Mouse (Mus musculus) lung, embryonic 15.5 days (tissue): ENCODE results near the gene Dock8. TPM values are rescaled to one million over a fixed set of nuclear protein-coding genes. Genes with fewer than 3 reads are reported as not detected.

Experiments used
- ATAC-seq: fragments of 200-750 bp; cut with Nextera tagmentation; 2 replicates; pipeline ENCODE4 v1.8.0; 2017; ENCODE audit warnings: moderate number of reproducible peaks, borderline replicate concordance; ENCODE audit not compliant: low FRiP score, low TSS enrichment; ENCODE audit errors: extremely low read depth
- H3K27ac ChIP-seq: fragments of 300-500 bp; sonication (generic); 2 replicates; pipeline ENCODE4 v1.5.1; 2015; ENCODE audit warnings: moderate library complexity, mild to moderate bottlenecking, inconsistent platforms
- H3K27me3 ChIP-seq: fragments of 300-500 bp; sonication (generic); 2 replicates; pipeline ENCODE4 v1.6.1; 2015; ENCODE audit warnings: inconsistent platforms
- H3K36me3 ChIP-seq: fragments of 300-500 bp; sonication (generic); 2 replicates; pipeline ENCODE4 v1.6.1; 2015; ENCODE audit warnings: inconsistent platforms
- H3K4me1 ChIP-seq: fragments of 300-500 bp; sonication (generic); 2 replicates; pipeline ENCODE4 v1.6.1; 2015; ENCODE audit warnings: inconsistent platforms
- H3K4me2 ChIP-seq: fragments of 300-500 bp; sonication (generic); 2 replicates; pipeline ENCODE4 v1.6.1; 2015; ENCODE audit warnings: inconsistent platforms, mild to moderate bottlenecking, moderate library complexity
- H3K4me3 ChIP-seq: fragments of 300-500 bp; sonication (generic); 2 replicates; pipeline ENCODE4 v1.5.1; 2015; ENCODE audit warnings: mild to moderate bottlenecking, inconsistent platforms
- H3K9ac ChIP-seq: fragments of 300-500 bp; sonication (generic); 2 replicates; pipeline ENCODE4 v1.6.1; 2015; ENCODE audit warnings: inconsistent platforms
- H3K9me3 ChIP-seq: fragments of 300-500 bp; sonication (generic); 2 replicates; pipeline ENCODE4 v1.6.1; 2016; ENCODE audit warnings: inconsistent platforms
- WGBS: fragments of 180-500 bp; shearing (Covaris S2); methylation state at CpG from one replicate; pipeline ENCODE4 v1.1.7; 2015; 5-methylcytosine and 5-hydroxymethylcytosine counted together
- polyA plus RNA-seq: library from polyadenylated mRNA; unstranded; fragments of >200 nt; fragmentation: Nextera tagmentation; extraction: Ambion mirVana; gene quantifications from 2 replicates; pipeline ENCODE4 v1.2.1, GENCODE M21; 2015

The Dock8 gene
- polyA plus RNA-seq: 4.2 and 4.5 TPM in 2 replicates

GRCm38 (mm10) chr19:24999201-24999886, at the start of gene Dock8:
Gene Dock8 (plus strand): TSS chr19:24999534.
- ATAC-seq: peak; percentile 78
- Histone ChIP-seq H3K4me1 (peaks cover 26% of the 10 kb centered on the region), H3K4me2 (peak within 1 kb of the TSS; percentile 98), H3K27ac (peak within 1 kb of the TSS; percentile 24), H3K9ac (peak within 1 kb of the TSS; percentile 36), H3K36me3 (no peaks in the 10 kb centered on the region), H3K9me3 (no peaks in the 10 kb centered on the region), H3K4me3 (peak within 1 kb of the TSS; percentile 68), H3K27me3 (peaks cover 34% of the 10 kb centered on the region)
- under 1% methylated on average over 93 of the region's 109 CpGs for WGBS

- no peak overlapping the region for H3K27ac ChIP-seq
- peaks cover 17% of the 10 kb centered on the region for H3K4me1 ChIP-seq
- 34% methylated on average over 3 of the region's 3 CpGs for WGBS
- H3K9ac ChIP-seq: no peak overlapping the region
- H3K4me2 ChIP-seq: no peak overlapping the region
- H3K36me3 ChIP-seq: peaks cover 18% of the 10 kb centered on the region
- no peak for ATAC-seq
- H3K27me3 ChIP-seq: no peaks in the 10 kb centered on the region
- H3K9me3 ChIP-seq: no peaks in the 10 kb centered on the region
- no peak overlapping the region for H3K4me3 ChIP-seq
Measured at GRCm38 (mm10) chr19:24958531-24958930, 40.8 kb upstream of the Dock8 start.

GRCm38 (mm10) chr19:24961172-24961962, 38.0 kb upstream of the Dock8 start, which contains the start of gene Cbwd1:
Gene Cbwd1 (minus strand): TSS chr19:24961610.
- peak; percentile 100 for ATAC-seq
- peak within 1 kb of the TSS; percentile 42; the same call in 1 of the 2 replicates for H3K27ac ChIP-seq
- H3K4me1 ChIP-seq: peaks cover 17% of the 10 kb centered on the region
- no peaks in the 10 kb centered on the region for H3K27me3 ChIP-seq
- under 1% methylated on average over 36 of the region's 36 CpGs for WGBS
- peak within 1 kb of the TSS; percentile 72 for H3K9ac ChIP-seq
- H3K4me3 ChIP-seq: peak within 1 kb of the TSS; percentile 89
- 0 out of 2 replicates have a peak, but pooled peaks cover under 1% of the 10 kb centered on the region for H3K36me3 ChIP-seq
- no peaks in the 10 kb centered on the region for H3K9me3 ChIP-seq
- H3K4me2 ChIP-seq: peak within 1 kb of the TSS; percentile 64

DNA sequence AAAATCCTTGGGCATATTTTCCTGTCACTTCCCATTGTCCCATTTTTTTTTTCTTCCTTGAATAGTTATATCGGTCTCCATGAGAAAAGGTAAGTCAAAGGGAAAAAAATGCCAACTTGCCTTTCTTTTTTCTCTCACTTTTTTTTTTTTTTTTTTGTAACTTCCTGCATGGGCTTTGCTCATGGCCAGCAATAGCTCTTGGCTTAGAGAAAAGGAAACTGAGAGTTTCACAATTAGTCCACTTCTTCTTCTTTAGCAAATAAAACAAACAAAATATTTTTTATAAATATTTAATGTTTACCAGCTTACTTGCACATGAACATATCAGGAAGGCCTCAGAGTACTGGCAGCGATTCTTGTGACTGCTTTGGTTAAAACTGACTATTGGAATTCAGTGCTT, 33.1 kb upstream of the Dock8 start:
- H3K4me1 ChIP-seq: no peaks in the 10 kb centered on the region
- H3K36me3 ChIP-seq: no peaks in the 10 kb centered on the region
- 57% methylated on average over 2 of the region's 2 CpGs for WGBS
- H3K4me2 ChIP-seq: no peak overlapping the region
- H3K9ac ChIP-seq: no peak overlapping the region
- H3K27me3 ChIP-seq: no peaks in the 10 kb centered on the region
- ATAC-seq: no peak
- H3K27ac ChIP-seq: no peak overlapping the region
- H3K9me3 ChIP-seq: no peaks in the 10 kb centered on the region
- H3K4me3 ChIP-seq: no peak overlapping the region

- Histone ChIP-seq H3K27me3 (no peaks in the 10 kb centered on the region), H3K27ac (no peak overlapping the region), H3K36me3 (no peaks in the 10 kb centered on the region), H3K4me3 (no peak overlapping the region), H3K9ac (no peak overlapping the region), H3K9me3 (no peaks in the 10 kb centered on the region), H3K4me2 (no peak overlapping the region), H3K4me1 (no peaks in the 10 kb centered on the region)
- no peak for ATAC-seq
- 82% methylated on average over 2 of the region's 2 CpGs for whole genome bisulfite sequencing
Measured at GRCm38 (mm10) chr19:24966941-24967340, 32.4 kb upstream of the Dock8 start.

DNA sequence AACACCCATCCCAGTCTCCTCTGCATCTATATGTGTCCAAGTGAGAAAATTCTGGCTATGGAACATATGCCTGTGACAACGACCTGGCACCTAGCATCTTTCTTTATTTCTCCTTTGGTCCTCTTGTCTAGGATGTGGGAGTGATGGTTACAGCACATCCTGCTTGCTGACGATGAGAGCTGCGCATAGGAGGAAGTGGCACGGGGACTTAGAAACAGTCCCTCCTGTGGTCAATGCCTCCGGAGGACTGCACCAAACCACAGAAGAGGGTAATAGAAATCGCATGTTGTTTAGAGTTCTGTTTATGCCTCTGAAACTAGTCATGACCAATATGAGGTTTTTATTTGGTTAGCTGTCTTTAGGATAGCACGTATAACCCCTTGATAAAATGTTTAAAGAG, 28.0 kb upstream of the Dock8 start:
- no peaks in the 10 kb centered on the region for H3K36me3 ChIP-seq
- no peak overlapping the region for H3K9ac ChIP-seq
- no peaks in the 10 kb centered on the region for H3K4me1 ChIP-seq
- H3K4me2 ChIP-seq: no peak overlapping the region
- H3K27ac ChIP-seq: no peak overlapping the region
- no peaks in the 10 kb centered on the region for H3K27me3 ChIP-seq
- no peak for ATAC-seq
- H3K4me3 ChIP-seq: no peak overlapping the region
- WGBS: 73% methylated on average over 7 of the region's 7 CpGs
- H3K9me3 ChIP-seq: no peaks in the 10 kb centered on the region

GRCm38 (mm10) chr19:24972701-24973390, 26.5 kb upstream of the Dock8 start:
- no peak overlapping the region for H3K9ac ChIP-seq
- H3K4me2 ChIP-seq: no peak overlapping the region
- no peaks in the 10 kb centered on the region for H3K9me3 ChIP-seq
- no peaks in the 10 kb centered on the region for H3K27me3 ChIP-seq
- H3K27ac ChIP-seq: no peak overlapping the region
- ATAC-seq: no peak
- H3K4me3 ChIP-seq: no peak overlapping the region
- H3K4me1 ChIP-seq: no peaks in the 10 kb centered on the region
- H3K36me3 ChIP-seq: no peaks in the 10 kb centered on the region
- 80% methylated on average over 3 of the region's 3 CpGs for WGBS

GRCm38 (mm10) chr19:24977991-24978390, 21.3 kb upstream of the Dock8 start:
- Histone ChIP-seq H3K9ac (no peak overlapping the region), H3K27me3 (no peaks in the 10 kb centered on the region), H3K27ac (no peak overlapping the region), H3K4me2 (no peak overlapping the region), H3K36me3 (no peaks in the 10 kb centered on the region), H3K4me1 (no peaks in the 10 kb centered on the region), H3K9me3 (no peaks in the 10 kb centered on the region), H3K4me3 (no peak overlapping the region)
- WGBS: 59% methylated on average over 11 of the region's 11 CpGs
- no peak for ATAC-seq

DNA sequence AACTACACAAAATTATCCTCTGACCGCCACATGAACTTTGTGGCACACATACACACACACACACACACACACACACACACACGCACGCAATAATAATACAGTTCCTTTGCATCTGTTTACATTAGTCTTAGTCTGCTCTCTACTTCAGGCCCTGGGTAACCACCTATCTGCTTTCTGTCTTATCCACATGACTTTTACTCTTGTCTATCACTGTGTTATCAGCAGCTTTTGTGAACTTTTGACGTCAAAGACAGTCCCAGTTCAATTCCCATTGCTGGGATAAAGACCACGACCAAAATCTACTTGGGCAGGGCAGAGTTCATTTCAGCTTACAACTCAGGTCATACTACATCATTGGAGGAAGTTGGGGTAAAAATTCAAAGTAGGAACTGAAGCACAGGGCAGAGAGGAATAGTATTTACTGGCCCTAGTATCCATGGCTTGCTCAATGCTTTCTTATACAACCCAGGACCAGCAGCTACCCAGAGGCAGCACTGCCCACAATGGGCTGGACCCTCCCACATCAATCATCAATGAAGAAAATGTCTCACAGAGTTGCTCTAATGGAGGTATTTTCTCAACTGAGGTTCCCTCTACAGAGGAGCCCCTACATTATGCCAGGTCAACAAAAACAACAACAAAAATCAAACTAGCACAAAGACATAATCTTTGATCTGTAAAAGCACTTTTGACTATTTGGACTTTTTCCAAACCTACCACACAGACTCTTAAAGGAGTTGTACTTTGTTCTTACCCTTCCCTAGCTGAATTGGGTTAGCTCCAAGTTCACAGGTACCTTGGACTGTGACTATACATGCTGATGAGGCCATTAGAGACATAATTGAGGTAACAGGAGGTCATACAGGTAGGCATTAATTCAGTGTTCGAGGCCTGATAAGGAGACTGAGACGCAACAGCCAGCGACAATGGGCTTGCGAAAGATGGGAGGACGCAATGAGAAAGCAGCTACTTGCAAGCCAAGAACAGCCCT, 20.2 kb upstream of the Dock8 start:
- Histone ChIP-seq H3K36me3 (no peaks in the 10 kb centered on the region), H3K9ac (no peak overlapping the region), H3K9me3 (no peaks in the 10 kb centered on the region), H3K27ac (no peak overlapping the region), H3K4me3 (no peak overlapping the region), H3K4me2 (no peak overlapping the region), H3K27me3 (no peaks in the 10 kb centered on the region), H3K4me1 (no peaks in the 10 kb centered on the region)
- ATAC-seq: no peak
- WGBS: 76% methylated on average over 10 of the region's 10 CpGs

- H3K4me2 ChIP-seq: no peak overlapping the region
- H3K27me3 ChIP-seq: no peaks in the 10 kb centered on the region
- WGBS: 42% methylated on average over 8 of the region's 8 CpGs
- H3K27ac ChIP-seq: no peak overlapping the region
- no peaks in the 10 kb centered on the region for H3K4me1 ChIP-seq
- H3K9ac ChIP-seq: no peak overlapping the region
- no peaks in the 10 kb centered on the region for H3K9me3 ChIP-seq
- H3K4me3 ChIP-seq: no peak overlapping the region
- no peak for ATAC-seq
- H3K36me3 ChIP-seq: no peaks in the 10 kb centered on the region
Measured at GRCm38 (mm10) chr19:24981294-24981693, 18.0 kb upstream of the Dock8 start.

- ATAC-seq: no peak
- H3K4me2 ChIP-seq: no peak overlapping the region
Measured at GRCm38 (mm10) chr19:24983050-24983449, 16.3 kb upstream of the Dock8 start.

More at GRCm38 (mm10) chr19:24983050-24983449, 16.3 kb upstream of the Dock8 start:
- Histone ChIP-seq H3K4me1 (no peaks in the 10 kb centered on the region), H3K36me3 (no peaks in the 10 kb centered on the region), H3K27me3 (no peaks in the 10 kb centered on the region), H3K27ac (no peak overlapping the region), H3K4me3 (no peak overlapping the region), H3K9ac (no peak overlapping the region), H3K9me3 (no peaks in the 10 kb centered on the region)
- 83% methylated on average over 4 of the region's 4 CpGs for whole genome bisulfite sequencing
